15 mouse cellular contexts compared by ENCODE assay signal in genomic region chr17:65742245-65742905, GRCm38 (mm10). TPM values are rescaled to one million over a fixed set of nuclear protein-coding genes. Genes with fewer than 3 reads are reported as not detected.
DNase-seq lines count a peak whose midpoint lies in the region; ATAC-seq lines count a peak whose summit lies in the region.
"Had no signal": no experiment of that assay in that cellular context is flagged by ENCODE, and none has a peak within 500 bp of the region (broad histone marks: within the 10 kb centered on the region; RNA-seq: fewer than 3 reads in every experiment).

No protein-coding gene starts in this region.

- peak; percentile 23 for DNase-seq in cerebellum, adult 9-10 months
- DNase-seq in cerebellum, adult 11-12 months: no peak
- DNase-seq in neural tube, embryonic 11.5 days (ENCODE audit: low spot score): peak; percentile 64
- no peak for DNase-seq in neural tube, embryonic 10.5 days (ENCODE audit: extremely low spot score, low spot score)
- peak; percentile 34 for DNase-seq in mesoderm, embryonic 11.5 days (ENCODE audit: low read depth, low spot score)
- DNase-seq in retina, embryonic 14.5 days (ENCODE audit: low spot score): peak; percentile 75
- no peak for DNase-seq in urinary bladder, adult 2 months (ENCODE audit: low spot score)
- DNase-seq in left cerebral cortex, postnatal 14 days (ENCODE audit: low spot score in 2 of 2): no peak
- DNase-seq: adrenal gland, postnatal 14 days; cerebellum, adult 11 months; liver, postnatal 0 days; right cerebral cortex, postnatal 25 days had no signal

- H3K4me2 ChIP-seq in neural tube, embryonic 11.5 days (ENCODE audit: low read depth): no peak overlapping the region
- H3K4me2 ChIP-seq: heart, embryonic 15.5 days; limb, embryonic 12.5 days had no signal

- H3K9me3 ChIP-seq in neural tube, embryonic 11.5 days (ENCODE audit: control insufficient read depth, low read length): no peaks in the 10 kb centered on the region
- H3K9me3 ChIP-seq: heart, embryonic 15.5 days had no signal

- no peak overlapping the region for H3K4me3 ChIP-seq in neural tube, embryonic 11.5 days (ENCODE audit: low read depth, low read length)
- H3K4me3 ChIP-seq: heart, embryonic 15.5 days; limb, embryonic 12.5 days had no signal

- peaks cover 6% of the 10 kb centered on the region for H3K4me1 ChIP-seq in neural tube, embryonic 11.5 days (ENCODE audit: control insufficient read depth, insufficient read depth, low read length)

- H3K27ac ChIP-seq in neural tube, embryonic 11.5 days (ENCODE audit: low read depth, low read length): peak overlapping the region; percentile 54
- H3K27ac ChIP-seq: heart, embryonic 15.5 days had no signal

- no peaks in the 10 kb centered on the region for H3K36me3 ChIP-seq in neural tube, embryonic 11.5 days (ENCODE audit: control insufficient read depth, insufficient read depth, low read length)
- H3K36me3 ChIP-seq: heart, embryonic 15.5 days had no signal

- 58% methylated on average over 10 of the region's 10 CpGs for WGBS in neural tube, embryonic 11.5 days

- H3K27me3 ChIP-seq in neural tube, embryonic 11.5 days (ENCODE audit: control insufficient read depth, insufficient read depth, low read length): no peaks in the 10 kb centered on the region
- H3K27me3 ChIP-seq: heart, embryonic 15.5 days; limb, embryonic 12.5 days had no signal

- no peak overlapping the region for H3K9ac ChIP-seq in neural tube, embryonic 11.5 days (ENCODE audit: low read length)
- H3K9ac ChIP-seq: heart, embryonic 15.5 days; limb, embryonic 12.5 days; liver, postnatal 0 days had no signal

- peak; percentile 64 for ATAC-seq in neural tube, embryonic 11.5 days (ENCODE audit: insufficient read depth, low FRiP score, low TSS enrichment)
- ATAC-seq: intestine, embryonic 16.5 days; liver, postnatal 0 days had no signal

- intact Hi-C loops in left cerebral cortex, postnatal 14 days (cut with DNase I): no loop called here

RNA-seq across cellular contexts. Expression of gene Rab31, which starts 30.2 kb away (rescaled TPM):
- polyA plus RNA-seq in neural tube, embryonic 11.5 days (2014; fragmentation: Nextera tagmentation; extraction: Ambion mirVana): 79.6 and 84.7 TPM in 2 replicates
- polyA plus RNA-seq in urinary bladder, adult 2 months (2012; rRNA removed): 34.2 and 35.0 TPM in 2 replicates
- total RNA-seq in left cerebral cortex, postnatal 14 days (2021): 10 to 100 TPM; 76.0 to 87.4 TPM

RNA-seq across cellular contexts. Expression of gene Ppp4r1, which starts 40.0 kb away (rescaled TPM):
- 62.2 and 62.9 TPM in 2 replicates for polyA plus RNA-seq in neural tube, embryonic 11.5 days (2014; fragmentation: Nextera tagmentation; extraction: Ambion mirVana)
- 37.1 and 37.8 TPM in 2 replicates for polyA plus RNA-seq in urinary bladder, adult 2 months (2012; rRNA removed)
- total RNA-seq in left cerebral cortex, postnatal 14 days (2021): 10 to 100 TPM; 45.8 to 58.0 TPM

Comparison
In these comparisons a context has a peak if more than half of its experiments do, and no peak if none do; other contexts are left out.
1. DNase-seq: peak in cerebellum, adult 9-10 months (single experiment), neural tube, embryonic 11.5 days (single experiment), mesoderm, embryonic 11.5 days (single experiment) and retina, embryonic 14.5 days (single experiment); none in cerebellum, adult 11-12 months (single experiment), neural tube, embryonic 10.5 days (single experiment), urinary bladder, adult 2 months (single experiment) and left cerebral cortex, postnatal 14 days (0 of 2).